Mouse (Mus musculus) monocyte, adult 2 months (primary cell): Measurements from ENCODE around the gene Mfsd6l.

Experiments used
- DNase-seq, 2 experiments: peaks; one replicate each; pipeline ENCODE4 v3.0.0; 2022; ENCODE audit warnings: low spot score in 2 of 2, low read depth in 1 of 2

The Mfsd6l gene

GRCm38 (mm10) chr11:68601486-68601991 is 45.6 kb downstream of the Mfsd6l start:
- DNase-seq, result no peak

- no peak for DNase-seq
Measured at GRCm38 (mm10) chr11:68602200-68602931, 46.4 kb downstream of the Mfsd6l start.

GRCm38 (mm10) chr11:68607046-68607445 is 51.1 kb downstream of the Mfsd6l start:
- no peak for DNase-seq
